Mouse (Mus musculus) thymus, postnatal 10 days (tissue): ENCODE measurements around the gene Gm20716.

Source experiments
- DNase-seq, 2 experiments: peaks; one replicate each; pipeline ENCODE4 v3.0.0; 2021; ENCODE audit warnings: low spot score in 2 of 2

Gm20716 gene

GRCm38 (mm10) chr2:168230026-168230728 is at the start of gene Gm20716, which contains the start of the genes Dpm1 and Mocs3:
Gene Gm20716 (minus strand): TSS chr2:168230364.
Gene Dpm1 (minus strand): TSS chr2:168230591.
Gene Mocs3 (plus strand): TSS chr2:168230622.
- peak; percentile 70 to 72 for DNase-seq

GRCm38 (mm10) chr2:168274374-168274935 is 44.3 kb upstream of the Gm20716 start:
- DNase-seq = peak; percentile 23 to 79

- DNase-seq = no peak
Observed at GRCm38 (mm10) chr2:168273387-168273786, 43.2 kb upstream of the Gm20716 start.

- peak in 1 of 2 experiments; percentile 31 for DNase-seq
Observed at GRCm38 (mm10) chr2:168268033-168268432, 37.9 kb upstream of the Gm20716 start.

DNA sequence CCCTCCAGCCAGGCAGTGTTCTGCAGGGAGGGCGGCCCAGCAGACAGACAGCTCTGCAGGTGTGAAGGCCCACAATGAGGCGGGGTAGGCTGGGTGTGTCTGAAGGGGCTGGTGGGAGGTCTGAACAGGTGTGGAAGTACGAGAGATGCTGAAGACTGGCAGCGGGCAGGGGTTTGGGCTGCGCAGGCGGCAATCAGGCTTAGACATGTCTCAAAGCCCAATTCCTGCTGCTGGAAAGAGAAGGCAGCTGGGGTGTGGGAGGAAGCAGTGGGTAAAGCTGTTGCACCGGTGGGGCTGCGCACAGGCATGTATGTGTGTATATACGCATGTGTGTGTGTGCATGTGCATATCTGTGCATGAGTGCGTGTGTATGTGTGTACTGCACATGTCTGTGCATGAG is 30.7 kb upstream of the Gm20716 start:
- no peak for DNase-seq

DNA sequence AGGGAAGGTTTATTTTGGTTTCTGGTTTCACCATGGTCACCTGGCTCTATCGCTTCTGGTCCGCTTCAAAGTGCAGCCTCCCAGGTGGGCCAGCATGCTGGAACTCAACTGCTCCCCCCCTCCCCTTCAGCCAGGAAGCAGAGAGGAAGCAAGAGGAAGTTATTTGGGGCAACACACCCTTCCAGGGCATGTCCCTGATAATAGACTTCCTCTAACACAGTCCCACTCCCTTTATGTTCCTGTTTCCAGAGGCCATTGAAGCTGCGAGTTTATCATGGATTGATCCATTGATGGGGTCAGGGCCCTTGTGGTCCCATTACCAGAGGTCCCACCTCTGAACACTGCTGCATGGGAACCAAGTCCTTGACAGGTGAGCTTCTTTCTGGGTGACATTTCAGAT is 30.0 kb upstream of the Gm20716 start:
- DNase-seq = no peak

DNA sequence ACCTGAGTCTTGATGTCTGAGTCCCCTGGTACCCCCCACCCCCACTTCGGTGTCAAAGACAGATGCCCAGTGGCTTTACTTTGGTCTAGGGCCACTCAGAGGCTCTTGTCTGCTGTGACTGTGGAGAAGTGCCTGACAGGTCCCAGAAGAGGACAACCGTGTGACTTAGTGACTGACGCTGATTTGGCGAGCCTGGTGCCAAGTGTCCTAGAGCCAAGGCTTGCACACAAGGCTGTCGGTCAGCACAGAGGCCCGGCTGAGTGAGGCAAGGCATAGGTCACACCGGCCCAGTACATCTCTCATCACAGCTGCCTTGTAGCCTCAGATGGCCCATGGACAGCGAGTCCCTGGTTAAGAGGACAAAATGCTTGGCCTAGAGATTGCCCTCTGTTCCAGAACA is 28.9 kb upstream of the Gm20716 start:
- no peak for DNase-seq

DNA sequence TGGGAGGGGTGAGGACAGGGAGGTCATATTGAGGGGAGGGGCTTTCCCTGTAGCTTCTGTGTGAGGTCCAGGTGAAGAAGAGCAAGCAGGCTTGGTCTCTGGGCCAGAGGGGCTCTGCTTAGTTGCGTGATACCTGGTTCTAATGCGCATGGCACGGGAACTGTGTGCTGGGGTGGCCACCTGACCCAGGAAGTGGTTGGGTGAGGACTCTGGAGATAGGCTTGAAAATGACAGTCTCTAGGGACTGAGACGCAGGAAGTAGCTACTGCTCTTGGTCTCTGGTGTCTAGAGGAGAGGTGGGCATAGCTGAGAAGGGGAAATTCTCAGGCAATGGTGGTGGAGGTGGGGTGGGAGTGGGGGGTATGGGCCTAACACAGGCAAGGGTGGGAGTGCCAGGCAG is 27.0 kb upstream of the Gm20716 start:
- DNase-seq = no peak

GRCm38 (mm10) chr2:168256506-168256905 is 26.3 kb upstream of the Gm20716 start:
- DNase-seq = no peak

DNA sequence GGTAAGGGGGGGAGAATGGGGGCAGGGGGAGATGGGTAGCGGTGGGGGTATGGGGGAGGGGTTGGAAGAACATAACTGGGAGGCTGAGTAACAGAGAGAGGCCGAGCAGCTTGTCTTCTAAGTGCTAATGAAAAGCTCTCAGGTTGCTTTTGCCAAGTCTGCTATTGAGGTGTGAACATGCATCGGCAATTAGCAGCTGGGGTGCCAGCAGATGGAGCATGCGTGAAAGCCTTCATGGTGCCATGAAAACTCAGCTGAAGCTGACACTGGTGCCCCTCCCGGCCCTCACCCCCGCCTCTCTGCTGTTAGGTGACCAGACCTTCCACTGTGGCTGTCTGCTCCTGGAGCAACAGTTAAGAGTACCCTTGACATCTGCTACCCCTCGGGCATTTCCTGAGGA is 23.7 kb upstream of the Gm20716 start:
- DNase-seq = no peak

DNA sequence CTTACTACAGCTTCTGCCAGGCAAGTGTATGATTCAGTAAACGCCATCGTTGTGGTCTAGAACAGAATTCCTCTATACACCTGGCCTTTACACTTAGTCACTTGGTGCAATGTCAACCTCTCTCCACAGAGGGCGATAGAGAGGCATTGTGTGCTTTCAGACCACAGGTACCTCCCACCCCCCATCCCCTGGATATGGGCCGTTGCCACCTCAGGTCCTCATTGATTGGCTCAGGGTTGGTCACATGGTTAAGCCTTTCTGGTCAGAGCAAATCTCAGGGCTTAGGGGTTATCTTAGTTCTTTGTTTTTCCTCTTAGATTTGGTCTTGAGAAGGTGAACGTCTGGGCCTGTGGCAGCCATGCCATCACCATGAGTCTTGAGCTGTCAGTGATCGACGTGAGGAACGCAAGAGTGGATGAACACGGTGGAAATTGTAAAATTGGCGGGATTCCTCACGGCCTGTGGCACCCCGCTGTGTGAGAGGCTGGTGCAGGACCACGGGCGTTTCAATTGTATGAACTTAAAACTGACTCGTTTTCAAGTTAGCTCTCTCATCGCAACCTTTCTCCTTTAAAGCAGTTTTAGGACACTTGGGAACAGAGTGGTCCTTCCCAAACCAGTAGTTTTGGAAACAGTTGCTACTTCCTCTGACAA is 22.6 kb upstream of the Gm20716 start:
- peak; percentile 12 to 51 for DNase-seq

- peak; percentile 42 to 87 for DNase-seq
Observed at GRCm38 (mm10) chr2:168250270-168250669, 20.1 kb upstream of the Gm20716 start.

DNA sequence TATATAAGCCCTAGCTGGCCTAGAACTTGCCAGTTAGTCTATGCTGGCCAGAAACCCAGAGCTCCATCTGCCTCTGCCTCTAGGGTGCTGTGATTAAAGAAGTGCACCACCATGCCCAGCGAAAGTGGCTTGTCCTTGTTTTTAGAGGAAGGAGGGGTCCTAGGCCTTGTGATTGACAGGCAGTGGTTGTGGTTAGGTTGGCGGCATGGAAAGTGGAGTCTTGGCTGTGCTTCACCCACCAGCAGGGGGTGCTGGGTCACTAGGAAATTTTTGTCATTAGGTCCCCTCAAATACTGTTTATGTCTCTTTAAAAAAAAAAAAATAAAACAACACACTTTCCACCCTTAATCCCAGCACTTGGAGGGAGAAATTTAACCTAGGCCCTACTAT is 18.7 kb upstream of the Gm20716 start:
- peak in 1 of 2 experiments; percentile 19 for DNase-seq

GRCm38 (mm10) chr2:168248167-168248855 is 18.1 kb upstream of the Gm20716 start:
- DNase-seq = no peak

- no peak for DNase-seq
Observed at GRCm38 (mm10) chr2:168245571-168245970, 15.4 kb upstream of the Gm20716 start.

- no peak for DNase-seq
Observed at GRCm38 (mm10) chr2:168243278-168243677, 13.1 kb upstream of the Gm20716 start.

DNA sequence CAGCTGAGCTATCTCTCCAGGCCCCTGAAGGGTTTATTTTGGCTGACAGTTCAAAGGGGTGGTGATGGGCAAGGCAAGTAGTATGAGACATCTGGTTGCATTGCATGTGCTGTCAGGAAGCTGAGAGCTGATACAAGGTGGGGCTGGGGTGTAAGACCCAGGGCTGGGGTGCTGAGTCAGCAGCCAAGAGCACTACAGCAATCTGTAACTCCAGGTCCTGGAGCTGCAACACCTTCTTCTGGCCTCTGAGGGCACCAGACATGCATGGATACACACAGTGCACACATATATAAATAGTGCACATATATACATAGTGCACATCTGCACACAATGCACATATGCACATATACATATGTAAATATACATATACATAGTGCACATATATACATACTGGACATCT is 12.7 kb upstream of the Gm20716 start:
- no peak for DNase-seq

- DNase-seq = no peak
Observed at GRCm38 (mm10) chr2:168238335-168238734, 8.2 kb upstream of the Gm20716 start.

- no peak for DNase-seq
Observed at GRCm38 (mm10) chr2:168233286-168233685, 3.1 kb upstream of the Gm20716 start.

DNA sequence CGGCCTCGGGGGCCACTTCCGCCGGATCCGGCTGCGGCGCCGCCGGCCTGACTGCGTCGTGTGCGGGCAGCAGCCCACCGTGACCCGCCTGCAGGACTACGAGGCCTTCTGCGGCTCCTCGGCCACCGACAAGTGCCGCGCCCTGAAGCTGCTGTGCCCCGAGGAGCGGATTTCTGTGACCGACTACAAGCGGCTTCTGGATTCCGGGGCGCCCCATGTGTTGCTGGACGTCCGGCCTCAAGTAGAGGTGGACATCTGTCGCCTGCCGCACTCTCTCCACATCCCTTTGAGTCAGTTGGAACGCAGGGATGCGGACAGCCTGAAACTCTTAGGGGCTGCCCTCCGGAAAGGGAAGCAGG is 1.3 kb upstream of the Gm20716 start:
- peak; percentile 8 to 9 for DNase-seq

DNA sequence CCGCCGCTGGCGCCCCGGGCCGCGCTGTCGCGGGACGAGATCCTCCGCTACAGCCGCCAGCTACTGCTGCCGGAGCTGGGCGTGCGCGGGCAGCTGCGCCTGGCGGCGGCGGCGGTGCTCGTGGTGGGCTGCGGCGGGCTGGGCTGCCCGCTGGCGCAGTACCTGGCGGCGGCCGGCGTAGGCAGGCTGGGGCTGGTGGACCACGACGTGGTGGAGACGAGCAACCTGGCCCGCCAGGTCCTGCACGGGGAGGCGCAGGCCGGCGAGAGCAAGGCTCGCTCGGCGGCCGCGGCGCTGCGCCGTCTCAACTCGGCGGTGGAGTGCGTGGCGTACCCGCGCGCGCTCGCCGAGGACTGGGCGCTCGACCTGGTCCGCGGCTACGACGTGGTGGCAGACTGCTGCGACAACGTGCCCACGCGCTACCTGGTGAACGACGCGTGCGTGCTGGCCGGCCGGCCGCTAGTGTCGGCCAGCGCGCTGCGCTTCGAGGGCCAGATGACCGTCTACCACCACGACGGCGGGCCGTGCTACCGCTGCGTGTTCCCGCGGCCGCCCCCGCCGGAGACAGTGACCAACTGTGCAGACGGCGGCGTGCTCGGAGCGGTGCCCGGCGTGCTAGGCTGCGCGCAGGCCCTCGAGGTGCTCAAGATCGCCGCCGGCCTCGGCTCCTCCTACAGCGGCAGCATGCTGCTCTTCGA is 758 bp upstream of the Gm20716 start:
- DNase-seq = peak in 1 of 2 experiments; percentile 33
